Mouse (Mus musculus): ENCODE data around the gene Pycard. TPM values are rescaled to one million over a fixed set of nuclear protein-coding genes. Genes with fewer than 3 reads are reported as not detected.

The Pycard gene
- total and polyA plus RNA-seq, 3 experiments = 5.1 to 52.5 (median 8.1) TPM

- H3K4me2 ChIP-seq (ENCODE audit: insufficient read depth, low read depth, poor library complexity, severe bottlenecking) = no peak overlapping the region
- no peak for DNase-seq (ENCODE audit: extremely low read depth)
- dilution Hi-C loops (cut with MboI; ENCODE audit: extremely low pct_ligation_motif_present, extremely low pct_unique_long_range_greater_than_20kb, low sequenced_read_pairs) = no loop called here
- no peak overlapping the region for H3K27ac ChIP-seq (ENCODE audit: insufficient read depth, low read depth)
- peaks cover 2% of the 10 kb centered on the region for H3K27me3 ChIP-seq (replicated peaks)
- no peak overlapping the region for H3K9ac ChIP-seq (ENCODE audit: insufficient read depth, low read depth)
- H3K79me2 ChIP-seq (replicated peaks; ENCODE audit: control insufficient read depth, extremely low read depth, insufficient read depth, poor library complexity, severe bottlenecking) = no peaks in the 10 kb centered on the region
- no peaks in the 10 kb centered on the region for H3K36me3 ChIP-seq (replicated peaks in 1 of 2; ENCODE audit: control insufficient read depth in 1 of 2, insufficient read depth in 1 of 2, low read length in 1 of 2)
- H3K4me1 ChIP-seq (ENCODE audit: control insufficient read depth in 1 of 2, insufficient read depth in 2 of 2) = no peaks in the 10 kb centered on the region
- H3K9me3 ChIP-seq (replicated peaks; ENCODE audit: low read length) = no peaks in the 10 kb centered on the region
- TF ChIP-seq MYC (IDR thresholded peaks at IDR 0.05; ENCODE audit: low read depth, low read length) (no peak), RAD21 (IDR thresholded peaks at IDR 0.05; ENCODE audit: low read depth, low read length) (no peak), CHD1 (IDR thresholded peaks at IDR 0.05; ENCODE audit: low read depth, low read length) (no peak), UBTF (IDR thresholded peaks at IDR 0.05; ENCODE audit: low read depth, low read length) (no peak), MAZ (IDR thresholded peaks at IDR 0.05; ENCODE audit: low read depth, low read length) (no peak), NRF1 (IDR thresholded peaks at IDR 0.05; ENCODE audit: low read depth, low read length) (no peak), EP300 (IDR thresholded peaks at IDR 0.05; ENCODE audit: low read length) (no peak), HCFC1 (IDR thresholded peaks at IDR 0.05; ENCODE audit: low read depth, low read length) (no peak), MAFK (IDR thresholded peaks at IDR 0.05; ENCODE audit: insufficient replicate concordance, low read length) (no peak), JUN (IDR thresholded peaks at IDR 0.05; ENCODE audit: insufficient read depth, low read depth, low read length) (no peak), ZKSCAN1 (IDR thresholded peaks at IDR 0.05; ENCODE audit: borderline replicate concordance, low read depth, low read length) (no peak), E2F4 (IDR thresholded peaks at IDR 0.05; ENCODE audit: insufficient replicate concordance, low read depth, low read length) (no peak), USF2 (conservative IDR thresholded peaks at IDR 0.05; ENCODE audit: low read depth, low read length) (no peak), RCOR1 (conservative IDR thresholded peaks at IDR 0.05; ENCODE audit: low read depth, low read length) (no peak), GABPA (IDR thresholded peaks at IDR 0.05; ENCODE audit: insufficient replicate concordance, low read depth, low read length) (no peak), PAX5 (IDR thresholded peaks at IDR 0.05; ENCODE audit: low read length) (no peak), NELFE (IDR thresholded peaks at IDR 0.05; ENCODE audit: low read depth, low read length) (no peak), MEF2A (IDR thresholded peaks at IDR 0.05; ENCODE audit: borderline replicate concordance, low read depth, low read length) (no peak)
- in situ Hi-C loops (cut with MboI; ENCODE audit: low pct_ligation_motif_present, low pct_unique_long_range_greater_than_20kb, low sequenced_read_pairs) = no loop called here
- H3K4me3 ChIP-seq (replicated peaks in 1 of 3; ENCODE audit: low read depth in 2 of 3, low read length in 2 of 3, poor library complexity in 1 of 3) = no peak overlapping the region
Measured at GRCm38 (mm10) chr7:128033616-128034015, 39.9 kb upstream of the Pycard start.

- dilution Hi-C loops (cut with MboI; ENCODE audit: extremely low pct_ligation_motif_present, extremely low pct_unique_long_range_greater_than_20kb, low sequenced_read_pairs) (no loop called here), in situ Hi-C loops (cut with MboI; ENCODE audit: low pct_ligation_motif_present, low pct_unique_long_range_greater_than_20kb, low sequenced_read_pairs) (no loop called here)
- Histone ChIP-seq H3K4me3 (replicated peaks in 1 of 3; ENCODE audit: low read depth in 2 of 3, low read length in 2 of 3, poor library complexity in 1 of 3) (no peak overlapping the region), H3K4me1 (ENCODE audit: control insufficient read depth in 1 of 2, insufficient read depth in 2 of 2) (no peaks in the 10 kb centered on the region), H3K9ac (ENCODE audit: insufficient read depth, low read depth) (no peak overlapping the region), H3K79me2 (replicated peaks; ENCODE audit: control insufficient read depth, extremely low read depth, insufficient read depth, poor library complexity, severe bottlenecking) (no peaks in the 10 kb centered on the region), H3K27me3 (replicated peaks) (peaks cover 2% of the 10 kb centered on the region), H3K27ac (ENCODE audit: insufficient read depth, low read depth) (no peak overlapping the region), H3K9me3 (replicated peaks; ENCODE audit: low read length) (no peaks in the 10 kb centered on the region), H3K36me3 (replicated peaks in 1 of 2; ENCODE audit: control insufficient read depth in 1 of 2, insufficient read depth in 1 of 2, low read length in 1 of 2) (no peaks in the 10 kb centered on the region), H3K4me2 (ENCODE audit: insufficient read depth, low read depth, poor library complexity, severe bottlenecking) (no peak overlapping the region)
- DNase-seq (ENCODE audit: extremely low read depth) = no peak
- no peak for TF ChIP-seq CHD1 (IDR thresholded peaks at IDR 0.05; ENCODE audit: low read depth, low read length)
- no peak for TF ChIP-seq POLR2AphosphoS2 (IDR thresholded peaks at IDR 0.05; ENCODE audit: low read depth, low read length)
- TF ChIP-seq POLR2A (IDR thresholded peaks at IDR 0.05; ENCODE audit: low read depth, low read length) = no peak
- no peak for TF ChIP-seq TBP (conservative IDR thresholded peaks at IDR 0.05; ENCODE audit: low read depth, low read length)
- no peak for TF ChIP-seq MXI1 (IDR thresholded peaks at IDR 0.05; ENCODE audit: low read depth, low read length)
Measured at GRCm38 (mm10) chr7:128032989-128033293, 39.3 kb upstream of the Pycard start.

All from CH12.LX (cell line).